Mouse (Mus musculus) spleen, postnatal 14 days (tissue): Measurements from ENCODE around the gene Nat9.

Source experiments
- DNase-seq, 2 experiments: peaks; one replicate each; pipeline ENCODE4 v3.0.0; 2021 to 2022; ENCODE audit warnings: low spot score in 2 of 2

Nat9 gene

DNA sequence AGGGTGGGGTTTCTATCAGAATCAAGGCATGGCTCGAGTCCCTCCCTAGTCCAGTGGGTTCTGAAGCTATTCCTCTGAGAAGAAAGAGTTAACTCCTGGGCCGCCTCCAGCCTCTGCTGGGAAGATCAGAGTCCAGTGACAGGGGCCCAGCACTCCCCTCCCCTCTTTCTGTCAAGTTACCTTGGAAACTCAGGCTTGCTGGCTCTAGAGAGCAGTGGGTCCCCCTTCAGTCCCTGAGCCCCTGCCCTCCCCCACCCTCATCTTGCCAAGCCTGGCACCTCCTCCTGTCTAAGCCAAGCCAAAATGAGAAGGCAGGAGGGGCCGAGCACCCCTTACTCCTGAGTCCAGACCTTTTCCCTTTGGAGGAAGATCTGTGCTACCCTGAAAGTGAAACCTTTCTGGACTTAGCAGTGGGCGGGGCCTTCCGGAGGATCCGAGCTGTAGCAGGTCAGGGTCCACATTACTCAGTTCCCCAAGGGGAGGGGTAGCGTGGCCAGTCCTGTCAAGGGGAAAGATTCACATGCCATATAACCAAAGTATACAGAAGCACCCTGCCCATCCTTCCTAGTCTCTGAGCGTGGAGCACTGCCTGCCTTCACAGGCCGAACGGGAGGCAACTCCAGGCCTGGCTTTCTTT, 10.0 kb downstream of the Nat9 start:
- DNase-seq: no peak

GRCm38 (mm10) chr11:115176399-115177190, 11.1 kb downstream of the Nat9 start:
- DNase-seq: no peak

GRCm38 (mm10) chr11:115173549-115174339, 13.9 kb downstream of the Nat9 start:
- DNase-seq: no peak

DNA sequence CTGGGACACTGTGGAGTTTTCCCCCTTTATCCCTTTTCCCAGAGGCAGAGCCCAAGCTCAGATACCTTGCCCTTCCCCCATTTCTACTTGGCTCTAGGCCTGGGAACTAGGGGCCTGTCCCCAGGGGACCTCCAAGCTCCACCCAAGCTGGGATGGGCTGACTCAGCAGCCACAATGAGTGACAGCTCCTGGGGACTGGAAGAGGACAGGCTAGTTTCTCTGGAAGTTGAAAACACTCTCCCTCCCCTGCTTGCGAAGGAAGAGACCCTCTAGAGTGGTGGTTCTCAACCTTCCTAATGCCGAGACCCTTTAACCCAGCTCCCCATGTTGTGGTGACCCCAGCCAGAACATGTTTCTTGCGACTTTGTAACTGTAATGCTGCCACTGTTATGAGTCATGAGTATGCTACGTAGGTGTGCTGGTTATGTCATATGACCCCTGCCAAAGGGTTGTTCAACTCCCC, 14.8 kb downstream of the Nat9 start:
- no peak for DNase-seq

DNA sequence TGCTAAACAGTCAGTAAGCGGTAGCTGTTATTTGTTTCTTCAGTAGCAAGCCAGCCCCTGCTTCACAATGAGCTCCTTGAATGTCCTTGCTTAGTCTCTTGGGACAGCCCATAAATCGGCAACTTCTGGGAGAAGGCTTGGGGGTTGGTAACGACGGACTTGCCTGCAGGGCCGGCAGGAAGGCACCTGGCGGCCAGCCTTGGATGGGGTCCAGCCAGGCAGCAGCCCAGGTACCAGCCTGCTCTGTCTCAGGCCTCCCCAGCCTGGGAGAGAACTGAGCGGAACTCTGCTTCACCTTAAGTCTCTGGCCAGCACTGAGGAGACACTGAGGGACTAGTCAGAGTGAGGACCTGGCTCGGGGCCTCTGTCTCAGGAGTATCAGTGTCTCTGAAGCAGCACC, 16.5 kb downstream of the Nat9 start:
- no peak for DNase-seq

GRCm38 (mm10) chr11:115169430-115169829, 18.2 kb downstream of the Nat9 start:
- DNase-seq: no peak

DNA sequence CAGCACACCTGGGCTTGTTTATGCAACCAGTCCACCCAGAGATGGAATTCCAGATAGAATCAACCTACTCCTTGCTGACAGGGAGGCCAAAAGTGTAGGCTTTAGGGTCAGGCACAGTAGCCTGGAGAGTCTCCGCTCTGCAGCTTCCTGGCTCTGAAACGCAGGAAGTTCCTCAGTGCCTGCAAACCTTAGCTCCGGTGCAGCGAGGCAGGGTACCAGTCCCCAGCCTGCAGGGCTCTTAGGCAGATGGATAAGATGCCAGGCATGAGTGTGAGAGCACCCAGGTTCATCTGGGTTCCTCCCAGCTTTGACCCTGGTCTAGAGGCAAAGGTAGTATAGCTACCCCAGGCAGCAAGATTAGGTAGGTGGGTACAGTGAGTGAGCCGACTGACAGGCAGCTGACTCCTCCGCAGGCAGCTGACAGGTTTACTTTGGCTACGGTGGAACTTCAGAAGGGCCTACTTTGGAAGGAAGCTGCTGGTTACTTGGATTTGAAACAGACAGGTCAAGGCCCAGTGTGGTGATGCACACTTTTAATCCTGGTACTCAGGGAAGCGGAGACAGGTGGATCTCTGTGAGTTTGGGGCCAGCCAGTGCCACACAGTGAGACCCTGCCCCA, 19.9 kb downstream of the Nat9 start:
- DNase-seq: no peak

DNA sequence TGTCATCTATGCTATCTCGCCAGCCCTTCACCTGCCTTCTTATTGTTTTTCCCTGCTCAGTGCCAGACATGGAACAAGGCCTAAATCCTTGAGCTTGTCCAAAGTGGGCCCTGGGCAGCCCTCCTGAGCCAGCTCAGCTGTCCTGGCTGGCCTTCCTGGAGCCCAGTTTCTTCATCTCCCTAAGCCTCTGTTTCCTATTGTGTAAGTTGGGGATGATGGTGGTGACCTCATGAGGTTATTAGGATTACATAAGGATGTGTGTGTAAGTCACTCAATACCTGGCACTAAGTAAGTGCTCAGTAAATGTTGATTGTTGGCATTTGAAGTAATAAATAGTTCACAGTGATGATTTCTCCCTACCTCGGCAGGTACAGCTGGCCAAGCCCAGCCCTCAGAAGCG, 20.9 kb downstream of the Nat9 start:
- no peak for DNase-seq

DNA sequence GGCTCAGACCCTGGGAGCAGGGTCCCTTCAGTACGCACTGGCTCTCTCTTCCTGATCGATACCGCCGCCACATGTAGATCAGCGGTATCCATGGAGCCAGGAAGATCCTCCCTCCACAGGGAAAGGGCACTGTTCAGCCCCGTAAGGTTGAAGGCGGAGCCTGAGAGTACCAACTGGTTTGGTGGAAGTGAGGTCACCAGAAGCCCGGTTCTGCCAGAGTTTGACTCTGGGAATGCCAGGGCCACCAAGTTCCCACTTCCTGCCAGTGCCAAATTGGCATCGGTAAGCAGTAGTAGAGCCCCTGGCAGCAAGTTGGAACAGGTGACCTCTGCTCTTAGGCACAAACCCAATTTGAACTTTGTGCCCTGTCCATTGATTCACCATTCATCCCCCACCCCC, 22.7 kb downstream of the Nat9 start:
- no peak for DNase-seq

DNA sequence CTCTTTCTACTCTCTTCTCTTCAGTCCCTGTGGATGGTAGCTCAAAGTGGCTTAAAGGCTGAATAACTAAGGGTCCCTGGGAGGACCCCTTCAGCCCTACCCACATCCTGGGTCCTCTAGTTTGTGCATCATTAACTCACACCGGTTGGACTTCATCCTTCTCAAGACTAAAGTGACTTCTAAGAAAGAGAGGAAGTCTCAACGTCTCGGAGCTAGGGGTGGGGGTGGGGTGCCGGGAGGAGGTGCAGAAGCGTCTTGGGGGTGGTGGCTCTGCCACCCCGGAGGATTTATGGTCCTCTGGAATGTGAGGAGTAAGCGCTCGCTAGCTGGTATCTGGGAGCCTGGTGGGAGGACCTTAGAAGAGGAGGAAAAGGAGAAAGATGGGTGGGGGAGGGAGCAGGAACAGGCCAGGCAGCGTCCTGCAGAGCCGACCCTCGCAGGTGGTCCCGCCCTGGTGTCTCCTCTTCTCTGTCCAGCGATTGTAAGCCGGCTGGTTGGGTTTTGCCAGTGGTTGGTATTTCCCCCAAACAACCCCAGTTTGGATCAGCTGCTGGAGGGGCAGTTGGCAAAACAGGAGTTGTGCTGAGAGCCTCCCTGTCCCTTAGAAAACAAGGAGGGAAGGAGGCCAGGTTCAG, 23.2 kb downstream of the Nat9 start:
- DNase-seq: no peak

DNA sequence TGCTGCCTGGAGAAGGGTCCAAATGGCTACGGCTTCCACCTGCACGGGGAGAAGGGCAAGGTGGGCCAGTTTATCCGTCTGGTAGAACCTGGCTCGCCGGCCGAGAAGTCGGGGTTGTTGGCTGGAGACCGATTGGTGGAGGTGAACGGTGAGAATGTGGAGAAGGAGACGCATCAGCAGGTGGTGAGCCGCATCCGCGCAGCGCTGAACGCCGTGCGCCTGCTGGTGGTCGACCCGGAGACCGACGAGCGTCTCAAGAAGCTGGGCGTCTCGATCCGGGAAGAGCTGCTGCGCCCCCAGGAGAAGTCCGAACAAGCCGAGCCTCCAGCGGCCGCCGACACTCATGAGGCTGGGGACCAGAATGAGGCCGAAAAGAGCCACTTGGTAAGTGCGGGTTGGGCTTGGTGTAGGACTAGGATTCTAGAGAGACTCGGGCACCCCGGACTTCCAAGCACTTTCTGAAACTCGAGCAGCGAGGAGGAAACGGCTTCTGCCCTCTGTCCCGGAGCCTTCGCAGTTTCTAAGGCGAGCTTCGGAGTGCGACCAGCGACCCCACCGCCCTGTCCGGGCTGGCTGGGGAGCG, 24.0 kb downstream of the Nat9 start:
- peak in 1 of 2 experiments; percentile 47 for DNase-seq

- DNase-seq: peak; percentile 97
These were observed 24.7 kb downstream of the Nat9 start, which contains the start of gene Slc9a3r1 for GRCm38 (mm10) chr11:115162832-115163480. Slc9a3r1 (plus strand) TSS chr11:115163341.

DNA sequence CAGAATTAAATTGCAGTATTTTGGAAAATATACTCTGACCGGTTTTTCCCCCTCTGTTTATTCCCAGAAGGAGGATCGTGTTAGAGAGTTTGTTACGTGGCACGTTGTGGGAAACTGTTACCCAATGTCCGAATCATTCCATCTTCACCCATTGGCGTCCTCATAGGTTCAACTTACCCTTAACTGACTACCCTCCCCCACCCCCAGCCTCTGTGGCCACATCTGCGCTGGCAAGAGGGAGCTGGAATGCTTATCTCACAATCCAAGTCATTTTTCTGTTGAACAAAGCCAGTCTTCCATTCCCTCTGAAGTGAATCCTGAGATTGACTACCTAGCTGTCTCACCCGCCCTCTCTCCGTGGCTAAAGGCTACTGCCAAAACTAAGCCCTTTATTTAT, 25.5 kb downstream of the Nat9 start:
- no peak for DNase-seq

DNA sequence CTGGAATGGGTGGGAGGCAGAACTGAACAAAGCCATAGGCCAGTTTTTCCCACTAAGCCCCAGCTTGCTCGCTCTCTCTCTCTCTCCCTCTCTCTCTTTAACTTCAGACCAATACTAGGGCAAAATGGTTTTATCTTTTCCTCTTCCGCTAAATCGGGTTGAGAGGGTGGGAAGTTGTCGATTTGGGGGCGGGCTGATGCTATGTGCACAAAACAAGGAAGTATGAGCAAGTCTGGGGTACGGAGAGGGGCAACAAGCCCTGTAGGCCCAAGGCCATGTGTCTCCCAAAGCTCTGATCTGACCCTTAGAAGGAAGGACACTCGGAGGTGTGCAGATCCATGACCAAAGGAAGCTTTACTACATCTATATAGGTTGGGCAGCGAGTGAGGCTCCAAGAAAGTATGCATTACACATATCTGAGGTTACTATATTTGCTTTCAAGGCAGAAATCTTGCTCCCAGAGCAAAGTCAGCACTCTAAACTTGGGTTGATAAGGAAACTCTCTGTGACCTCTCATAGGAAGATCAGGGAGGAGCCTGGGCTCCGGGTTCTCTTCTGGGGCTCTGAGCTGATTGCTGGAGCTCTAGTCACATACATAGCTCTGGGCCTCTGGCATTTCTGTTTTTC, 26.0 kb downstream of the Nat9 start:
- no peak for DNase-seq

DNA sequence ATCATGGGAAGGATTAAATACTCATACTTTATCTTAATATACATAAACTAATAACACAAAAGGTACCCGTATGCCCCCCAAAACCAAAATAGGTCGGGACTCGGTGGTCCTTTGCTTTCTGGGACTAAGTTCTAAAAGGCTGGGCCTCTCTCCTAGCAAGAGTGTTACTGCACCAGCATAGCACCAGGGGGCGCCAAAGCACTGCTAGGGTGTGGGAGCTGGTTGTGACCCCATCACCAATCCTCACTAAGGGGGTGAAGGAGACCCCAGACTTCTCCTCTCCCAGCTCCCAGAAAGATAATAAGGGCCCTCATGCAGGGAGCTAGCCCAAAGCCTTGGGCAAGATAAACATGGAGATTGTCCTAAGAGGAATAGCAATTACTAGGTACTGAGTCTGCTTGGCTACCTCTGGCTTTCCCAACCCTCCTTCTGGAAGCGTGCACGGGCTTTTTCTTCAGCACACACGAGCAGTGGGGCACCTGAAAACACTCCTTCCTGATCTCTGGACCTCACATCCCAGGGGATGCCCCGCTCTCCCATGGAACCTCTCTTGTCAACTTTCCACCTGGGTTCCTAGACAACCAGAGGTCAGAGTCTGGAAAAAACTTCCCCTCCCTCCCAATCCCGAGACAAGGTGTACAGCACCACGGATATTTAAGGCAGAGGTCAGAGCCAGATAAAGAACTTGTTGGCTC, 26.6 kb downstream of the Nat9 start:
- DNase-seq: peak; percentile 60 to 83

- DNase-seq: peak; percentile 64 to 74
These were observed 27.5 kb downstream of the Nat9 start for GRCm38 (mm10) chr11:115160016-115160797.

DNA sequence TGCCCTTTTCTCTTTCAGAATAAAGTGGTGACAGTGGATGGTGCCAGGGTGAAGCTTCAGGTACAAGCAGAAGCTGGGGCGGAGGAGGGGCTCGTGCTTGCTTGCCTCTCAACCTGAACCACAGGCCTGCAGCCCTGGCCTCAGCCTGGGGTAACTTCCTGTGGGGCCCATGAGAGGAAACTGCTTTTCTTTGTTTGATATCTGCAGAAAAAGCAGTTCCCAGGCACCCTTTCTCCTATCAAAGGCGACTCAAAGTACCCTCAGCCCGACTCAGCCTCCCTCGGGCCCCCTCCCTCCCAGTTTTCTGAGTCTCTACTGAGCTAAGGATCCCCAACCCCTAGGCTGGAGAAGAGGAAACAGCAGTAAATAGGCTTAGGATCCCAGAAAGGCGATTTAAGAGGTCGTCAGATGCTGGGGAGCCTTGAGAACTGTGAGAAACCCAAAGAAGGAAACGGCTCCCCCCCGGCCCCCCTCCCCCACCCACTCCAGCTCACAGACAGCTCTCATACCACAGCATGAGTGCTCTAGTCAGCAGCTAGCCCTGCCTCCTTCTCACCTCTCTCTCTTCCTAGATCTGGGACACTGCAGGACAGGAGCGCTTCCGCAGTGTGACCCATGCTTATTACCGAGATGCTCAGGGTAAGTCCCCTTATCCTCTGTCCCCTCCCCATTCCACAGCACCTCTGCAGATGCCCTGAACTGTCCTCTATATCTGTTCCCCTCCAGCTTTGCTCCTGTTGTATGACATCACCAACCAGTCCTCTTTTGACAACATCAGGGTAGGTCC, 29.5 kb downstream of the Nat9 start:
- DNase-seq: peak; percentile 36 to 49
